In the genomic region with DNA sequence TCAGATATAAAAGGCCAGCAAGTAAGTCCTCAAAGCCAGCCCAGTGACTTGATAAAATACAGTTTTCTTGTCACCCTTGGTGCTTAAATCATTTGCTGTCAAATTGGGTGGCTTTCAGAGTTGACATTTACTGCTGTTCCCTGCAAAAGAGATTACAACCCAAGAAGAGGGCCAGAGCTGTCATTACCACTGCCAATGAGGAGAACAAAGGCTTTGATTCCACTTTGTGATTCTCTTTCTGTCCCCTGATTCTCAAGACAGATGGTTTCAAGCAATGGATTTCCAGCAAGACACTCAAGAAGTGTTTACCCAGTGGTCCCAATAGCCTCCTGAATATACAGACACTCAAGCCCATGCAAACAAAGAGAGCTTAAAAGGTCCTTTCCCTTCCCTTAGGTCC, we compare ENCODE assay signal across 26 mouse cellular contexts.
DNase-seq lines count a peak whose midpoint lies in the region; ATAC-seq and TF ChIP-seq lines count a peak whose summit lies in the region.
"Had no signal": no experiment of that assay in that cellular context is flagged by ENCODE, and none has a peak within 500 bp of the region (broad histone marks: within the 10 kb centered on the region; RNA-seq: fewer than 3 reads in every experiment).

No protein-coding gene starts in this region.

- H3K4me2 ChIP-seq in kidney, postnatal 0 days (ENCODE audit: low read length) = no peak overlapping the region
- no peak overlapping the region for H3K4me2 ChIP-seq in lung, embryonic 14.5 days
- H3K4me2 ChIP-seq: embryonic facial prominence, embryonic 12.5 days; forebrain, embryonic 13.5 days; forebrain, embryonic 15.5 days had no signal

- peak; percentile 12 for DNase-seq in embryo, embryonic 10 days (ENCODE audit: low spot score)
- DNase-seq in embryo, embryonic 9.5 days (ENCODE audit: extremely low spot score) = no peak
- DNase-seq in kidney, postnatal 0 days (ENCODE audit: low spot score) = peak; percentile 54
- no peak for DNase-seq in kidney, adult 11 months
- peak; percentile 61 for DNase-seq in lung, embryonic 14.5 days
- DNase-seq in lung, postnatal 14 days = no peak
- DNase-seq: adrenal gland, adult 8-10 months; adrenal gland, postnatal 14 days; adrenal gland, postnatal 36 days; B cell, adult 2 months; cerebellum, adult 11-12 months; cerebellum, adult 2 months; cerebellum, adult 9-10 months; cerebellum, postnatal 10 days; cerebellum, postnatal 25 days; embryo, embryonic 11 days; forebrain, postnatal 0 days had no signal

- ATAC-seq in kidney, postnatal 0 days (replicated peaks; ENCODE audit: low FRiP score, low read depth) = no peak
- ATAC-seq in lung, embryonic 14.5 days (ENCODE audit: insufficient read depth) = peak; percentile 56; the same call in 1 of the 2 replicates
- ATAC-seq: activated CD4-positive, CD25-positive, alpha-beta regulatory T cell, adult 4 months; CD4-positive, CD25-positive, alpha-beta regulatory T cell, adult 4 months; forebrain, embryonic 13.5 days; forebrain, embryonic 15.5 days; forebrain, postnatal 0 days; Patski had no signal

- TF ChIP-seq CTCF in kidney, postnatal 0 days (IDR thresholded peaks at IDR 0.05; ENCODE audit: low read depth) = no peak
- TF ChIP-seq CTCF in lung, embryonic 14.5 days (IDR thresholded peaks at IDR 0.05; ENCODE audit: low read depth) = no peak

- no peak overlapping the region for H3K9ac ChIP-seq in kidney, postnatal 0 days (ENCODE audit: low read depth, low read length)
- no peak overlapping the region for H3K9ac ChIP-seq in lung, embryonic 14.5 days
- H3K9ac ChIP-seq: embryonic facial prominence, embryonic 12.5 days; forebrain, embryonic 13.5 days; forebrain, embryonic 15.5 days; forebrain, postnatal 0 days had no signal

- H3K4me3 ChIP-seq in kidney, postnatal 0 days (replicated peaks; ENCODE audit: low read depth, low read length) = no peak overlapping the region
- no peak overlapping the region for H3K4me3 ChIP-seq in lung, embryonic 14.5 days (ENCODE audit: low read depth, low read length)
- H3K4me3 ChIP-seq: embryonic facial prominence, embryonic 10.5 days; embryonic facial prominence, embryonic 12.5 days; forebrain, embryonic 13.5 days; forebrain, embryonic 15.5 days had no signal

- H3K9me3 ChIP-seq in kidney, postnatal 0 days (replicated peaks; ENCODE audit: low read length) = no peaks in the 10 kb centered on the region
- no peaks in the 10 kb centered on the region for H3K9me3 ChIP-seq in lung, embryonic 14.5 days (ENCODE audit: low read depth, low read length)
- H3K9me3 ChIP-seq: embryonic facial prominence, embryonic 10.5 days; embryonic facial prominence, embryonic 12.5 days; forebrain, embryonic 13.5 days; forebrain, embryonic 15.5 days had no signal

- no peak overlapping the region for H3K27ac ChIP-seq in kidney, postnatal 0 days
- H3K27ac ChIP-seq in lung, embryonic 14.5 days (ENCODE audit: low read depth) = no peak overlapping the region
- H3K27ac ChIP-seq: embryonic facial prominence, embryonic 10.5 days; embryonic facial prominence, embryonic 12.5 days; forebrain, embryonic 13.5 days; forebrain, embryonic 15.5 days had no signal

- no peaks in the 10 kb centered on the region for H3K27me3 ChIP-seq in kidney, postnatal 0 days (ENCODE audit: insufficient read depth, low read length)
- H3K27me3 ChIP-seq in lung, embryonic 14.5 days (ENCODE audit: insufficient read depth, low read length) = no peaks in the 10 kb centered on the region
- H3K27me3 ChIP-seq: CH12.LX; embryonic facial prominence, embryonic 12.5 days; forebrain, embryonic 13.5 days; forebrain, embryonic 15.5 days; Patski had no signal

- no peaks in the 10 kb centered on the region for H3K4me1 ChIP-seq in kidney, postnatal 0 days (replicated peaks; ENCODE audit: insufficient read depth, low read length)
- no peaks in the 10 kb centered on the region for H3K4me1 ChIP-seq in lung, embryonic 14.5 days (ENCODE audit: insufficient read depth)
- H3K4me1 ChIP-seq: forebrain, embryonic 13.5 days; forebrain, embryonic 15.5 days had no signal

- no peaks in the 10 kb centered on the region for H3K36me3 ChIP-seq in kidney, postnatal 0 days (ENCODE audit: insufficient read depth, low read length)
- H3K36me3 ChIP-seq in lung, embryonic 14.5 days (ENCODE audit: insufficient read depth) = no peaks in the 10 kb centered on the region
- H3K36me3 ChIP-seq: embryonic facial prominence, embryonic 10.5 days; embryonic facial prominence, embryonic 12.5 days; forebrain, embryonic 15.5 days; G1E had no signal

Comparison
In these comparisons a context has a peak if more than half of its experiments do, and no peak if none do; other contexts are left out.
1. DNase-seq: peak in embryo, embryonic 10 days (single experiment), kidney, postnatal 0 days (single experiment) and lung, embryonic 14.5 days (single experiment); none in embryo, embryonic 9.5 days (single experiment), kidney, adult 11 months (single experiment) and lung, postnatal 14 days (single experiment).